Mouse (Mus musculus): ENCODE results near the gene Dtx2.

GRCm38 (mm10) chr5:136040210-136040609, 45.6 kb downstream of the Dtx2 start:
- TF ChIP-seq CTCF (IDR thresholded peaks at IDR 0.05; ENCODE audit: borderline replicate concordance, insufficient read depth, low read depth, low read length) (no peak), POLR2A (IDR thresholded peaks at IDR 0.05; ENCODE audit: borderline replicate concordance, insufficient read depth, low read length) (no peak)
